Mouse (Mus musculus): Measurements from ENCODE around the gene Lamtor1. TPM values are rescaled to one million over a fixed set of nuclear protein-coding genes. Genes with fewer than 3 reads are reported as not detected.

Lamtor1 gene
- total and polyA plus RNA-seq, 3 experiments, result 68.6 to 107 (median 86.2) TPM

- TF ChIP-seq USF2 (conservative IDR thresholded peaks at IDR 0.05; ENCODE audit: low read depth, low read length) (no peak), RCOR1 (conservative IDR thresholded peaks at IDR 0.05; ENCODE audit: low read depth, low read length) (no peak; the same call in 1 of the 2 replicates), BHLHE40 (IDR thresholded peaks at IDR 0.05; ENCODE audit: low read depth, low read length) (peak; percentile 93), NRF1 (IDR thresholded peaks at IDR 0.05; ENCODE audit: low read depth, low read length) (peak; percentile 55; the same call in 1 of the 2 replicates), TCF12 (IDR thresholded peaks at IDR 0.05; ENCODE audit: low read depth, low read length) (peak; percentile 77), ZKSCAN1 (IDR thresholded peaks at IDR 0.05; ENCODE audit: borderline replicate concordance, low read depth, low read length) (no peak), TBP (conservative IDR thresholded peaks at IDR 0.05; ENCODE audit: low read depth, low read length) (peak; percentile 85)
These were observed 28.1 kb downstream of the Lamtor1 start, which contains the start of the genes Lrrc51 and Numa1 (continued) for GRCm38 (mm10) chr7:101933751-101934240.

GRCm38 (mm10) chr7:101935957-101936356 is 30.3 kb downstream of the Lamtor1 start:
- Histone ChIP-seq H3K4me3 (replicated peaks in 1 of 3; ENCODE audit: low read depth in 2 of 3, low read length in 2 of 3, poor library complexity in 1 of 3) (no peak overlapping the region), H3K9me3 (replicated peaks; ENCODE audit: low read length) (no peaks in the 10 kb centered on the region), H3K4me1 (ENCODE audit: control insufficient read depth in 1 of 2, insufficient read depth in 2 of 2) (peaks cover 5 to 29% of the 10 kb centered on the region in 2 experiments), H3K79me2 (replicated peaks; ENCODE audit: control insufficient read depth, extremely low read depth, insufficient read depth, poor library complexity, severe bottlenecking) (peaks cover 30% of the 10 kb centered on the region), H3K9ac (ENCODE audit: insufficient read depth, low read depth) (no peak overlapping the region), H3K27ac (ENCODE audit: insufficient read depth, low read depth) (no peak overlapping the region), H3K36me3 (replicated peaks in 1 of 2; ENCODE audit: control insufficient read depth in 1 of 2, insufficient read depth in 1 of 2, low read length in 1 of 2) (peaks cover 0 to 35% of the 10 kb centered on the region in 2 experiments), H3K27me3 (replicated peaks) (no peaks in the 10 kb centered on the region), H3K4me2 (ENCODE audit: insufficient read depth, low read depth, poor library complexity, severe bottlenecking) (no peak overlapping the region)
- in situ Hi-C loops (cut with MboI; ENCODE audit: low pct_ligation_motif_present, low pct_unique_long_range_greater_than_20kb, low sequenced_read_pairs), result no loop called here
- DNase-seq (ENCODE audit: extremely low read depth), result no peak
- dilution Hi-C loops (cut with MboI; ENCODE audit: extremely low pct_ligation_motif_present, extremely low pct_unique_long_range_greater_than_20kb, low sequenced_read_pairs), result no loop called here
- TF ChIP-seq SMC3 (IDR thresholded peaks at IDR 0.05; ENCODE audit: low read depth, low read length) (no peak), MAZ (IDR thresholded peaks at IDR 0.05; ENCODE audit: low read depth, low read length) (no peak)

GRCm38 (mm10) chr7:101936996-101937395 is 31.3 kb downstream of the Lamtor1 start:
- peaks cover 5 to 25% of the 10 kb centered on the region in 2 experiments for H3K4me1 ChIP-seq (ENCODE audit: control insufficient read depth in 1 of 2, insufficient read depth in 2 of 2)
- H3K9ac ChIP-seq (ENCODE audit: insufficient read depth, low read depth), result no peak overlapping the region
- no peak for TF ChIP-seq GABPA (IDR thresholded peaks at IDR 0.05; ENCODE audit: insufficient replicate concordance, low read depth, low read length)
- no peak for TF ChIP-seq UBTF (IDR thresholded peaks at IDR 0.05; ENCODE audit: low read depth, low read length)
- TF ChIP-seq RCOR1 (conservative IDR thresholded peaks at IDR 0.05; ENCODE audit: low read depth, low read length), result no peak
- TF ChIP-seq SMC3 (IDR thresholded peaks at IDR 0.05; ENCODE audit: low read depth, low read length), result no peak
- TF ChIP-seq BHLHE40 (IDR thresholded peaks at IDR 0.05; ENCODE audit: low read depth, low read length), result no peak
- no peak for TF ChIP-seq MYC (IDR thresholded peaks at IDR 0.05; ENCODE audit: low read depth, low read length)
- TF ChIP-seq ELF1 (IDR thresholded peaks at IDR 0.05; ENCODE audit: low read depth, low read length), result no peak
- TF ChIP-seq E2F4 (IDR thresholded peaks at IDR 0.05; ENCODE audit: insufficient replicate concordance, low read depth, low read length), result no peak
- no peak for TF ChIP-seq MAZ (IDR thresholded peaks at IDR 0.05; ENCODE audit: low read depth, low read length)
- no peak for TF ChIP-seq POLR2A (IDR thresholded peaks at IDR 0.05; ENCODE audit: low read depth, low read length)
- TF ChIP-seq USF2 (conservative IDR thresholded peaks at IDR 0.05; ENCODE audit: low read depth, low read length), result no peak
- no peak for TF ChIP-seq MAFK (IDR thresholded peaks at IDR 0.05; ENCODE audit: insufficient replicate concordance, low read length)
- TF ChIP-seq EP300 (IDR thresholded peaks at IDR 0.05; ENCODE audit: low read length), result no peak
- no peak for TF ChIP-seq ZMIZ1 (IDR thresholded peaks at IDR 0.05; ENCODE audit: low read depth, low read length)
- TF ChIP-seq MXI1 (IDR thresholded peaks at IDR 0.05; ENCODE audit: low read depth, low read length), result no peak
- TF ChIP-seq POLR2AphosphoS2 (IDR thresholded peaks at IDR 0.05; ENCODE audit: low read depth, low read length), result no peak
- peaks cover 0 to 31% of the 10 kb centered on the region in 2 experiments for H3K36me3 ChIP-seq (replicated peaks in 1 of 2; ENCODE audit: control insufficient read depth in 1 of 2, insufficient read depth in 1 of 2, low read length in 1 of 2)
- H3K27ac ChIP-seq (ENCODE audit: insufficient read depth, low read depth), result no peak overlapping the region
- DNase-seq (ENCODE audit: extremely low read depth), result no peak
- H3K4me3 ChIP-seq (replicated peaks in 1 of 3; ENCODE audit: low read depth in 2 of 3, low read length in 2 of 3, poor library complexity in 1 of 3), result no peak overlapping the region
- H3K27me3 ChIP-seq (replicated peaks), result no peaks in the 10 kb centered on the region
- H3K79me2 ChIP-seq (replicated peaks; ENCODE audit: control insufficient read depth, extremely low read depth, insufficient read depth, poor library complexity, severe bottlenecking), result peaks cover 34% of the 10 kb centered on the region
- H3K4me2 ChIP-seq (ENCODE audit: insufficient read depth, low read depth, poor library complexity, severe bottlenecking), result no peak overlapping the region
- H3K9me3 ChIP-seq (replicated peaks; ENCODE audit: low read length), result no peaks in the 10 kb centered on the region
- dilution Hi-C loops (cut with MboI; ENCODE audit: extremely low pct_ligation_motif_present, extremely low pct_unique_long_range_greater_than_20kb, low sequenced_read_pairs), result no loop called here
- in situ Hi-C loops (cut with MboI; ENCODE audit: low pct_ligation_motif_present, low pct_unique_long_range_greater_than_20kb, low sequenced_read_pairs), result no loop called here

All from CH12.LX (cell line).